Mouse (Mus musculus) ES-E14 (cell line): ENCODE results near the gene Serhl. TPM values are rescaled to one million over a fixed set of nuclear protein-coding genes. Genes with fewer than 3 reads are reported as not detected.
"Not testable (repeated sequence)": the region's sequence is repeated elsewhere in the genome, so short reads cannot be mapped to it uniquely, and the experiment has no call there.

Experiments
- DNase-seq: peaks from one replicate; pipeline ENCODE4 v3.0.0-alpha.2; 2013; ENCODE audit warnings: low read depth, low spot score
- H3K27ac ChIP-seq: 2 replicates; pipeline ENCODE4 v1.5.1; 2012; ENCODE audit warnings: low read depth, mild to moderate bottlenecking, low read length, moderate library complexity, mixed read lengths; ENCODE audit not compliant: poor library complexity, insufficient read depth, severe bottlenecking
- H3K36me3 ChIP-seq: 2 replicates; pipeline ENCODE4 v1.6.1; 2012; ENCODE audit warnings: mild to moderate bottlenecking, low read length, moderate library complexity, mixed read lengths; ENCODE audit not compliant: control insufficient read depth, poor library complexity, insufficient read depth, severe bottlenecking
- H3K4me1 ChIP-seq, 2 experiments: fragments of 150-350 bp in 1 of 2; sonication (generic) in 1 of 2; 2 replicates each; pipeline ENCODE4 v1.6.1; 2012; ENCODE audit warnings: low read length in 2 of 2, mild to moderate bottlenecking in 1 of 2, mixed read lengths in 1 of 2; ENCODE audit not compliant: control insufficient read depth in 2 of 2, insufficient read depth in 2 of 2, poor library complexity in 1 of 2
- H3K4me3 ChIP-seq, 2 experiments: fragments of 150-350 bp in 1 of 2; sonication (generic) in 1 of 2; 2 replicates each; pipeline ENCODE4 v1.5.1; 2012; ENCODE audit warnings: low read length in 2 of 2, low read depth in 1 of 2, mild to moderate bottlenecking in 1 of 2, mixed read lengths in 1 of 2; ENCODE audit not compliant: insufficient read depth in 1 of 2, poor library complexity in 1 of 2, severe bottlenecking in 1 of 2
- H3K9ac ChIP-seq: 2 replicates; pipeline ENCODE4 v1.6.1; 2012; ENCODE audit warnings: low read depth, mild to moderate bottlenecking, low read length, mixed read lengths; ENCODE audit not compliant: poor library complexity, insufficient read depth, severe bottlenecking
- H3K9me3 ChIP-seq: fragments of 150-350 bp; sonication (generic); 2 replicates; pipeline ENCODE4 v1.6.1; 2012; ENCODE audit warnings: low read depth, mild to moderate bottlenecking, low read length; ENCODE audit not compliant: control insufficient read depth, insufficient read depth
- CHD2 ChIP-seq: IDR thresholded peaks from 2 replicates; pipeline ENCODE4 v1.6.1; 2014; ENCODE audit warnings: mild to moderate bottlenecking, low read depth, low read length, inconsistent platforms
- HCFC1 ChIP-seq: IDR thresholded peaks from 2 replicates; pipeline ENCODE4 v1.6.1; 2012; ENCODE audit warnings: low read length, inconsistent platforms, borderline replicate concordance; ENCODE audit not compliant: insufficient read depth
- MAFK ChIP-seq: IDR thresholded peaks from 2 replicates; pipeline ENCODE4 v1.6.1; 2014; ENCODE audit warnings: mild to moderate bottlenecking, low read depth, low read length, inconsistent platforms; ENCODE audit not compliant: insufficient read depth
- ZC3H11A ChIP-seq: IDR thresholded peaks from 2 replicates; pipeline ENCODE4 v1.6.1; 2012; ENCODE audit warnings: low read depth, mild to moderate bottlenecking, inconsistent platforms, low read length, borderline replicate concordance
- ZNF384 ChIP-seq: IDR thresholded peaks from 2 replicates; pipeline ENCODE4 v1.6.1; 2012; ENCODE audit warnings: low read depth, low read length, inconsistent platforms
- in situ Hi-C, 2 experiments: fragments of 600-800 bp; cut with MboI; formaldehyde crosslinking; loops; one replicate each; pipeline ENCODE4 v1.15.1; 2025; ENCODE audit warnings: low sequenced_read_pairs in 2 of 2, inconsistent platforms in 1 of 2; ENCODE audit not compliant: unreplicated experiment in 2 of 2
- total RNA-seq: library from RNA; depleted of rRNA; stranded (reverse); fragments of 300-350 nt; gene quantifications from 2 replicates; pipeline ENCODE4 v1.2.3, GENCODE M21; 2012

The Serhl gene
- total RNA-seq, 1 experiment: 16.3 TPM

DNA sequence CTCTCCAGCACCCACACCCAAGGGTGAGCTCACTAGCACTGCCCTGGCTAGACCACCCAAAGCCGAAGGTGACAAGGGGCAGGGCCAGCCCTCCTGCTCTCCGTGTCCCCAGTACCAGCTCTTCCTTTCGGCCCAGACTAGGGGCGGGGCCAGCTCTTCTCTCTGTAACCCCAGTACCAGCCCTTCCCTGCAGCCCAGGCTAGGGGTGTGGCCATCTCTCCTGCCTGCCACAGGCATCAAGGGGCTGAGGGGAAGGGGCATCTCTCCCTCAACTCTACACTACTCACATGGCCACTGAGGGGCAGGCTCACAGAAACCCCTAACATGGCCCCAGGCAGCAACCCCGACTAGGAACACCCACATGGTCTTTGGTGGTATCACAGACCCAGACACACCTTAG, 27.6 kb upstream of the Serhl start:
- Histone ChIP-seq H3K4me3 (no peak overlapping the region), H3K9ac (no peak overlapping the region; the same call in 1 of the 2 replicates), H3K27ac (no peak overlapping the region), H3K36me3 (no peaks in the 10 kb centered on the region), H3K9me3 (no peaks in the 10 kb centered on the region), H3K4me1 (peaks cover 0 to 9% of the 10 kb centered on the region in 2 experiments; a peak in 2 of 4 replicates)
- in situ Hi-C loops: loop anchor here in 1 of 2 experiments (25.0 kb wide), 1 partner anchor 774 kb away; the partner anchor contains the start of gene Wbp2nl
- TF ChIP-seq ZNF384: no peak
- no peak for TF ChIP-seq MAFK
- TF ChIP-seq ZC3H11A: no peak
- TF ChIP-seq CHD2: no peak
- TF ChIP-seq HCFC1: no peak
- DNase-seq: no peak

DNA sequence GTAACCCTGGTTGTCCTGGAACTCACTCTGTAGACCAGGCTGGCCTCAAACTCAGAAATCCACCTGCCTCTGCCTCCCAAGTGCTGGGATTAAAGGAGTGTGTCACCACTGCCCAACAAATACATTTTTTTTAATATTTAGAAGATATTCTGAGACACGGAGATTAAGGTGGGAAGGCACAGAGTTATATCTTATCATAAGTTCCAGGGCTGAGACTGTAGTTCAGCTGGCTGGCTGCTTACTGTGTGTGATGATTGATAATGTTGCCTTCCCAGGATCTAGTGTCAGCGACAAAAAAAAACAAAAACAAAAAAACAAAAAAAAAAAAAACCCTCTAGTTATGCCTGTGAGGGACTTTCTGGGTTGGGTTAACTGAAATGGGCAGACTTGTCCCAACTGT, 26.7 kb upstream of the Serhl start:
- H3K4me3 ChIP-seq, H3K27ac ChIP-seq, H3K9ac ChIP-seq, DNase-seq, H3K36me3 ChIP-seq, H3K4me1 ChIP-seq, H3K9me3 ChIP-seq: not testable (repeated sequence)
- in situ Hi-C loops: loop anchor here in 1 of 2 experiments (25.0 kb wide), 1 partner anchor 775 kb away; the partner anchor contains the start of gene Wbp2nl

DNA sequence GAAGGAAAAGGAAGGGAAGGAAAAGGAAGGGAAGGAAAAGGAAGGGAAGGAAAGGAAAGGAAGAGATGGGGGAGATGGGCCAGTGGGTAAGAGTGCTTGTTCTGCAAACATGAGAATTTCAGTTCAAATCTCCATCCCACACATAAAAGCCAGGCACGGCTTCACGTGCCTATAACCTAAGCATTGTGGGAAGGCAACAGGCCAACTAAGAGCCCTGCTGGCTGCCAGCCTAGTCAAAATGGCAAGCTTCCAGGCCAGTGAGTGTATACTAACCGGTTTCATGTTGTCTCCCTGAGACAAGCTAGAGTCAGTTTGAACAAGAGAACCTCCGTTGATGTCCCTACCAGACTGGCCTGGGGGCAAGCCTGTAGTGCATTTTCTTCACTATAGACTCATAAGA, 23.8 kb upstream of the Serhl start:
- TF ChIP-seq MAFK (no peak), CHD2 (no peak), HCFC1 (no peak), ZNF384 (no peak), ZC3H11A (no peak)
- H3K9ac ChIP-seq: no peak overlapping the region
- in situ Hi-C loops: loop anchor here in 1 of 2 experiments (25.0 kb wide), 1 partner anchor 778 kb away; the partner anchor contains the start of gene Wbp2nl

DNA sequence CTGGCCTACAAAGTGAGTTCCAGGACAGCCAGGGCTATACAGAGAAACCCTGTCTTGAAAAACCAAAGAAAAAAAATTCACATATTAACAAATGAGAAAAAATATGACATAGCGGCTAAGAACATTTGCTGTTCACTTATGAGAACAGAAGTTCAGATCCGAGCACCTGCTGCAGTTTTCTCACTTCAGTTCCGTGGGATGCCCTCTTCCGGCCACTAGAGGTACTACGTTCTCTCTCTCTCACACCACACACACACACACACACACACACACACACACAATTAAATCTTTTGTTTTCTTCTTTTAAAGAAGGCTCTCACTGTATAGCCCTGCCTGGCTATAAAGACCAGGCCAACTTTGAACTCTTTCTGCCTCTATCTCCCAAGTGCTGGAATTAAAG, 21.0 kb upstream of the Serhl start:
- no peaks in the 10 kb centered on the region for H3K36me3 ChIP-seq
- in situ Hi-C loops: loop anchor here in 1 of 2 experiments (25.0 kb wide), 1 partner anchor 781 kb away; the partner anchor contains the start of gene Wbp2nl
- H3K9ac ChIP-seq: no peak overlapping the region

More for the DNA sequence above, 23.8 kb upstream of the Serhl start:
- H3K27ac ChIP-seq: no peak overlapping the region
- no peak overlapping the region for H3K4me3 ChIP-seq
- H3K36me3 ChIP-seq: no peaks in the 10 kb centered on the region
- H3K9me3 ChIP-seq: no peaks in the 10 kb centered on the region
- DNase-seq: no peak
- peaks cover 0 to 7% of the 10 kb centered on the region in 2 experiments; a peak in 2 of 4 replicates for H3K4me1 ChIP-seq

DNA sequence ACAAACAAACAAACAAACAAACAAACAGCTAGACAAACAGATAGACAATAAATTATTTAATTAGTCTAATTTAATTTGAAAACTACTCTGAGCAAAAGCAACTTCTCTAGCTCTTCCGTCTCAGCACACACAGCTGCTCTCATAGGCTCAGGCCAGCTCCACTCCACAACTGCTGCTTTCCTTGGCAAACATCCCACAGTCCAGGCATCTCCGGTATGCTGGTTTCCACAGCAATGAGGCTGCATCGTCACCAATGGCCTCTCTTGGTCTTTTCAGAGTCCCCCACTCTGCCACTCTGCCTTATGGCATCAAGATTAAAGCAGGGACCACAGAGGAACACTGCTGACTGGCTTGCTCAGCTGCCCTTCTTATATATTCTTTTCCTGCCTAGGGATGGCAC, 18.4 kb upstream of the Serhl start:
- H3K4me3 ChIP-seq: no peak overlapping the region
- H3K27ac ChIP-seq: no peak overlapping the region
- H3K9ac ChIP-seq: no peak overlapping the region
- in situ Hi-C loops: loop anchor here in 1 of 2 experiments (25.0 kb wide), 1 partner anchor 784 kb away; the partner anchor contains the start of gene Wbp2nl
- H3K4me1 ChIP-seq: no peaks in the 10 kb centered on the region
- TF ChIP-seq MAFK (no peak), CHD2 (no peak), ZC3H11A (no peak), HCFC1 (no peak)
- no peak for DNase-seq
- H3K36me3 ChIP-seq: no peaks in the 10 kb centered on the region
- H3K9me3 ChIP-seq: no peaks in the 10 kb centered on the region

More for the DNA sequence above, 21.0 kb upstream of the Serhl start:
- no peak overlapping the region for H3K4me3 ChIP-seq
- TF ChIP-seq ZC3H11A (no peak), HCFC1 (no peak), MAFK (no peak), CHD2 (no peak), ZNF384 (no peak)
- H3K9me3 ChIP-seq: no peaks in the 10 kb centered on the region
- no peak for DNase-seq
- H3K27ac ChIP-seq: no peak overlapping the region
- no peaks in the 10 kb centered on the region for H3K4me1 ChIP-seq
